Mouse (Mus musculus) small intestine, adult 2 months (tissue): Measurements from ENCODE around the gene Golga7b. TPM values are rescaled to one million over a fixed set of nuclear protein-coding genes. Genes with fewer than 3 reads are reported as not detected.
A peak's percentile ranks its signal among the peaks of the same experiment; 100 is the strongest.

Source experiments
- H3K27ac ChIP-seq: fragments of 200-500 bp; 2 replicates; pipeline ENCODE4 v1.5.1; 2012; ENCODE audit warnings: low read depth, low read length, control low read depth, inconsistent platforms; ENCODE audit not compliant: insufficient read depth
- H3K27me3 ChIP-seq: fragments of 200-500 bp; 2 replicates; pipeline ENCODE4 v1.6.1; 2012; ENCODE audit warnings: mild to moderate bottlenecking, moderate library complexity, low read length, inconsistent platforms; ENCODE audit not compliant: control insufficient read depth, insufficient read depth
- H3K36me3 ChIP-seq: fragments of 200-500 bp; 2 replicates; pipeline ENCODE4 v1.6.1; 2012; ENCODE audit warnings: mild to moderate bottlenecking, low read length, control low read depth, inconsistent platforms; ENCODE audit not compliant: control insufficient read depth, insufficient read depth
- H3K4me1 ChIP-seq: fragments of 200-500 bp; 2 replicates; pipeline ENCODE4 v1.6.1; 2012; ENCODE audit warnings: low read length, inconsistent platforms, mixed read lengths; ENCODE audit not compliant: control insufficient read depth, insufficient read depth, insufficient read length
- H3K4me3 ChIP-seq: fragments of 200-500 bp; 2 replicates; pipeline ENCODE4 v1.5.1; 2012; ENCODE audit warnings: low read depth, mild to moderate bottlenecking, control low read depth, inconsistent platforms, low read length, moderate library complexity
- CTCF ChIP-seq: fragments of 200-500 bp; IDR thresholded peaks from 2 replicates; pipeline ENCODE4 v1.5.1; 2012; ENCODE audit warnings: low read depth, mild to moderate bottlenecking, control low read depth, inconsistent platforms, low read length, moderate library complexity, mixed read lengths; ENCODE audit not compliant: insufficient replicate concordance, insufficient read length; ENCODE audit errors: extremely low read depth
- POLR2A ChIP-seq: fragments of 200-500 bp; IDR thresholded peaks from 2 replicates; pipeline ENCODE4 v1.6.1; 2012; ENCODE audit warnings: low read depth, mild to moderate bottlenecking, control low read depth, inconsistent platforms, low read length, moderate library complexity
- WGBS: fragments of 180-500 bp; shearing (Covaris S2); methylation state at CpG from one replicate; pipeline ENCODE4 v1.1.7; 2018; 5-methylcytosine and 5-hydroxymethylcytosine counted together
- polyA plus RNA-seq: library from polyadenylated mRNA; depleted of rRNA; stranded (reverse); fragments of >200 nt; gene quantifications from 2 replicates; pipeline ENCODE4 v1.2.3, GENCODE M21; 2012

Golga7b gene
- polyA plus RNA-seq, 1 experiment = 0.63 TPM

DNA sequence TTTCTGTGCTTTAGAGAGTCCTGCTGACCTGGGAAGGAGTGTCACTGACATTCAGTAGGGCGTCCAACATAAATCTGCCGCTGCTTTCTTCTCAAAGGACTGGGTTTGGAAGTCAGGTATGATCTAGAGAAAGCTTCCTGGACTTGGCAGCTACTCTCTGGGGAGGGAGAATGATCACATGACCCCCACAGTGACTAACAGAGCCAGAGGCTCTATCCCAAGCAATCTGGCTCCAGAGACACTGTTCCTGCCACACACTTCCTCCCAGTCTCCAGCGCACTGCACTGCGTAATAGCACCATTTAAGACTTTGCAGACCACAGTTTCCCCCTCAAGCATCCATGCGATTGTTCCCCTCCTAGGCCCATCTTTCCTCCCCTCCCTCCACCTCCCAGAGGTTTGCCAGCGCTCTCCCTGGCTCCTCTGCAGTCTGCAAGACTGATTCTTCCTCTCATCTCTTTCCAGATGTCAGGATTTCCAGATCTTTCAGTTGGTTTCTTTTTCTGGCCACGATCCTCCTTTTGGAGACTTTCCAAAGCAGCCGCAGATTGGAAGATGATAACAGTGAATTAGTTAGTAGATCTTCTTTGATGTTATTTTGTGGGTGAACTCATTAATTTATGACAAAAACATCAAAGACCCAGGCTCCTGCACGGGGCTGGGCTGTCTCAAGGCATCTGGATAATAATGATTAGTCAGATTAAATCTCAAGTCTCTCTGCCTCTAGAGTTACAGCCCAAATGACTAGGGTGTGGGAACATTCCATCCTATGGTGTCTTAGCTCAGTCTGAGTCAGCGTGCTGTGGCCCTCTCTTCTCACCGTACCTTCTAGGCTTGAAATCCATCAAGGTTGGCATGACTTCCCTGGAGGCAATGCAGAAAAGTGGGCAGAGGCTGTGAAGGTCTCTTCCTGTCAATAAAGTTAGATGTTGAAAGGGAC is 2.9 kb downstream of the Golga7b start:
- H3K36me3 ChIP-seq = no peaks in the 10 kb centered on the region
- no peaks in the 10 kb centered on the region for H3K27me3 ChIP-seq
- H3K27ac ChIP-seq = no peak overlapping the region
- TF ChIP-seq CTCF (no peak), POLR2A (no peak)
- H3K4me1 ChIP-seq = peaks cover 15% of the 10 kb centered on the region; the same call in 1 of the 2 replicates
- 37% methylated on average over 11 of the region's 11 CpGs for WGBS
- no peak overlapping the region for H3K4me3 ChIP-seq

DNA sequence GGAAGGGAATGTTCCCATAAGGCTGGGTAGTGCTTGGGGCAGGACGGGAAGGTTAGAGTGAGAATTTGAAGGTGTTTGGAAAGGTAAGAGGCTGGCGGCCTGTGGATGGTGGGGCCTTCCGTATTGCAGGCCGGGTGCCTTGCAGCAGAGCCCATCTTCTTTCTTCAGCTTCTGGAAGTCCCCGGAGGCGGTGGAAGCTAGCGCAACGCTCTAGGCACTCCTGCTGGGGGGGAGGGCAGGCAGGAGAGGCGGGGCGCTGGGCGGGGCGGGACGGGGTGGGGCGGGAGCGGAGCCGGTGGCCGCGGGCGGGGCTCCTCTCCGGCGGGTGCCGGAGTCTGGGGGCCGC is 8.0 kb downstream of the Golga7b start:
- TF ChIP-seq POLR2A (no peak), CTCF (no peak)
- Histone ChIP-seq H3K36me3 (no peaks in the 10 kb centered on the region), H3K27ac (no peak overlapping the region), H3K27me3 (0 out of 2 replicates have a peak, but pooled peaks cover 4% of the 10 kb centered on the region), H3K4me3 (peak overlapping the region; percentile 42), H3K4me1 (peaks cover 6% of the 10 kb centered on the region)
- WGBS = 1% methylated on average over 23 of the region's 23 CpGs

DNA sequence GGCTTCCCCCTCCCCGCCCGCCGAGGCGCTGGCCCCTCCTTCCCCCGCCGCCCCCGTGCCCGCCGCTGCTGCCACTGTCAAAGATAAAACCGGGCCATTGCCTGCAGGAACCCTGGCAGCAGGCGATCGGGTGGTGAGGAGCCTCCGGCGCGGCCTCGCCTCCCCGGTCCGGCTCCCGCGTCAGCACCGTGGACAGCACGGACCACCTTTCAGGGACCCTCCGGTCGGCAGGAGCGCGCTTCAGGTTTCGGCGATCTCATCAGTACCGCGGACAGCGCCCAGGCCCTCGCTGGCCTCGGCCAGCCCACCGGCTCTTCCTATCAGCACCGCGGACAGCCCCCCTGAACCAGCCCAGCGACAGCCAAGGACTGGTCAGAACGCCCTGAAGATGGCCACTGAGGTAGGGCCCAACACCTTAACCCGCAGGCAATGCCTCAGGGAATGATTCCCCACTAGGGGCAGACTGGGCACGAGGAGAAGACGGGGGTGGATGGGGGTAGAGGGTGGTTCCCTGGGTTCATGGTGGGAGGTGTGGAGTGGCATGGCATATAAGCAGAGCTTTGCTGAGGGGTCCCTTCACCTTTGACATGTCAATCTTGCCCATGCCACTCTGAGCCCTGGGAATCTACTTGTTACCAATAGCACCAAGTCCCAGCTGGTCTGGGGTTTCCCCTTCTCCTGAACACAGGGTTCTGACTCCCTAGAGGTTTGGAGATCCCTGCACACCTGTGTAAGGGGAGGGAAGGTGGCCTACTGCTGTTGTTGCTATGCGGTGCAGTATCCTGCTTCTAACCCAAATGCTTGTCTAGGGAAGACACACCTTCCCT is 8.6 kb downstream of the Golga7b start:
- peaks cover 6% of the 10 kb centered on the region for H3K4me1 ChIP-seq
- H3K27ac ChIP-seq = no peak overlapping the region
- H3K36me3 ChIP-seq = no peaks in the 10 kb centered on the region
- H3K4me3 ChIP-seq = peak overlapping the region; percentile 47
- 3% methylated on average over 38 of the region's 42 CpGs for WGBS
- H3K27me3 ChIP-seq = 0 out of 2 replicates have a peak, but pooled peaks cover 4% of the 10 kb centered on the region
- TF ChIP-seq CTCF (peak; percentile 22; the same call in 1 of the 2 replicates), POLR2A (no peak)

DNA sequence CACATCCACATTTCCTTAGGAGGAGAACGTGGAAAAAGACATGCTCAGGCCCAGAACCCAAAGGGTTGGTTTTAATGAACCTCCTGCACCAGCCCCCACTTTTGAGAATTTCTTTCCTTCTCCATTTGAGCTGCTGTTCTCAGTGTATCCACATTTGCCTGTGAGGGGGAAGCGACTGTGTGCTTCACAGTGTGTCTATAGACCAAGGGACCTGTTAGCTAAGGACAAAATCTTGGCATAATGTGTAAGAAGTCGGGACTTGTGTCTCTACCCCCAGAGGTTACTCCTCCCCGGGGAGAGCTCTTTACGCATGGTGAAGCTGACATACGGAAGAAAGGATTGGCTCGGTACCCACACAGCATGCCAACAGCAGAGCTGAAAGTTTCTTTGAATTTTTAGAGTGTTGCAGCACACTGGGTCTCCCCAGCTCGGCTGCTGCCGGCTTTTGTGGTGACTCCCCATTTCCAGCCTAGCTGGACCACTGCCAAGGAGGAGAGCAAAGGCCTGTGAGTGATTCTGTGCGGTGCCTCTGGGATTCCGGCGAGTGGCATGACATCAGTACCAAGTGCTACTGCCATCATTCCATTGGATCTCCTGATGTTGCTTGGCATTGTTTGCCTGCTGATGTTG is 9.4 kb downstream of the Golga7b start:
- Histone ChIP-seq H3K4me3 (no peak overlapping the region), H3K27ac (no peak overlapping the region), H3K36me3 (no peaks in the 10 kb centered on the region), H3K27me3 (0 out of 2 replicates have a peak, but pooled peaks cover 4% of the 10 kb centered on the region), H3K4me1 (peaks cover 6% of the 10 kb centered on the region)
- no peak for TF ChIP-seq POLR2A
- 69% methylated on average over 12 of the region's 12 CpGs for WGBS

GRCm38 (mm10) chr19:42257241-42257635 is 9.9 kb downstream of the Golga7b start:
- Histone ChIP-seq H3K4me3 (no peak overlapping the region), H3K27me3 (0 out of 2 replicates have a peak, but pooled peaks cover 4% of the 10 kb centered on the region), H3K4me1 (peaks cover 6% of the 10 kb centered on the region), H3K36me3 (no peaks in the 10 kb centered on the region), H3K27ac (no peak overlapping the region)
- WGBS = 90% methylated on average over 12 of the region's 12 CpGs
- TF ChIP-seq CTCF (no peak), POLR2A (no peak)

DNA sequence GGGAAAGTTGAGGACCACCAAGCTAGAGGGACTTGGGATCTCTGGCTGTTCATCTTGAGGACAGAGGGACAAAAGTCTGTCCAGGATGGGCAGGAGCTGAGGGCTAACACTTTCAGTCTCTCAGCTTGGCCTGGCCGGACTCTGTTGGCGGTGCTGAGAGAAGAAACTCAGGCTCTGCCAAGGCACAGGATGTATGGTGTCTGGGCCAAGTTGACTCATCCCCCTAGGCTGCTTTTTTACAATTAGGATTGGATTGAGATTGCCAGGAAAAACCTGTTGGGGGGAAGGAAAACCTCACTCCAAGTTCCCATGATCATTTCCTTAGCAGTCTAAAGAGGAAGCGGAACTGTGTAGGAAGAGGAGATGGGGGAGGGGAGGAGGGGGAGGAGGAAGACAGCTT is 10.7 kb downstream of the Golga7b start:
- Histone ChIP-seq H3K27me3 (0 out of 2 replicates have a peak, but pooled peaks cover 4% of the 10 kb centered on the region), H3K4me3 (no peak overlapping the region), H3K36me3 (no peaks in the 10 kb centered on the region), H3K4me1 (peaks cover 6% of the 10 kb centered on the region), H3K27ac (no peak overlapping the region)
- TF ChIP-seq POLR2A (no peak), CTCF (no peak)
- 77% methylated on average over 3 of the region's 3 CpGs for WGBS

- no peak for TF ChIP-seq POLR2A
- no peak for TF ChIP-seq CTCF
- WGBS = 53% methylated on average over 5 of the region's 5 CpGs
- peaks cover 6% of the 10 kb centered on the region for H3K4me1 ChIP-seq
- 0 out of 2 replicates have a peak, but pooled peaks cover 4% of the 10 kb centered on the region for H3K27me3 ChIP-seq
- no peak overlapping the region for H3K27ac ChIP-seq
- H3K4me3 ChIP-seq = no peak overlapping the region
- H3K36me3 ChIP-seq = no peaks in the 10 kb centered on the region
Measured at GRCm38 (mm10) chr19:42258596-42258995, 11.2 kb downstream of the Golga7b start.
